Mouse (Mus musculus): Measurements from ENCODE around the gene 1700086D15Rik.

The 1700086D15Rik gene

GRCm38 (mm10) chr11:65135251-65135739, 24.4 kb downstream of the 1700086D15Rik start:
- no peak for DNase-seq (ENCODE audit: low spot score in 2 of 2)

- no peak for DNase-seq (ENCODE audit: low spot score in 2 of 2)
These were observed 26.0 kb downstream of the 1700086D15Rik start for GRCm38 (mm10) chr11:65133661-65134060.

GRCm38 (mm10) chr11:65129110-65129509, 30.6 kb downstream of the 1700086D15Rik start:
- no peak for DNase-seq (ENCODE audit: low spot score in 2 of 2)

GRCm38 (mm10) chr11:65128666-65129065, 31.0 kb downstream of the 1700086D15Rik start:
- DNase-seq (ENCODE audit: low spot score in 2 of 2) = no peak

GRCm38 (mm10) chr11:65126566-65126965, 33.1 kb downstream of the 1700086D15Rik start:
- DNase-seq (ENCODE audit: low spot score in 2 of 2) = no peak

- DNase-seq (ENCODE audit: low spot score in 2 of 2) = no peak
These were observed 34.7 kb downstream of the 1700086D15Rik start for GRCm38 (mm10) chr11:65124913-65125418.

GRCm38 (mm10) chr11:65120276-65120675, 39.4 kb downstream of the 1700086D15Rik start:
- no peak for DNase-seq (ENCODE audit: low spot score in 2 of 2)

GRCm38 (mm10) chr11:65115811-65116210, 43.9 kb downstream of the 1700086D15Rik start:
- DNase-seq (ENCODE audit: low spot score in 2 of 2) = no peak

GRCm38 (mm10) chr11:65112086-65112485, 47.6 kb downstream of the 1700086D15Rik start:
- DNase-seq (ENCODE audit: low spot score in 2 of 2) = no peak

- DNase-seq (ENCODE audit: low spot score in 2 of 2) = no peak
These were observed 48.0 kb downstream of the 1700086D15Rik start for GRCm38 (mm10) chr11:65111651-65112050.

- DNase-seq (ENCODE audit: low spot score in 2 of 2) = no peak
These were observed 49.6 kb downstream of the 1700086D15Rik start for GRCm38 (mm10) chr11:65110058-65110457.

- DNase-seq (ENCODE audit: low spot score in 2 of 2) = no peak
These were observed 51.9 kb downstream of the 1700086D15Rik start for GRCm38 (mm10) chr11:65107734-65108171.

- no peak for DNase-seq (ENCODE audit: low spot score in 2 of 2)
These were observed 52.5 kb downstream of the 1700086D15Rik start for GRCm38 (mm10) chr11:65107151-65107550.

- no peak for DNase-seq (ENCODE audit: low spot score in 2 of 2)
These were observed 55.6 kb downstream of the 1700086D15Rik start for GRCm38 (mm10) chr11:65104076-65104475.

Data from spleen, postnatal 36 days (tissue).